Mouse (Mus musculus) layer of hippocampus, adult 18-20 months (tissue): ENCODE measurements around the gene Fbxl12. TPM values are rescaled to one million over a fixed set of nuclear protein-coding genes. Genes with fewer than 3 reads are reported as not detected.

ENCODE experiments used
- DNase-seq, 2 experiments: peaks; one replicate each; pipeline ENCODE4 v3.0.0; 2022; ENCODE audit warnings: low spot score in 2 of 2
- total RNA-seq, 2 experiments: library from RNA; stranded (reverse); gene quantifications; 2 replicates each; pipeline ENCODE4 v1.2.3; 2021

The Fbxl12 gene
- total RNA-seq, 2 experiments from 2014 or later: 22.5 to 22.7 TPM

DNA sequence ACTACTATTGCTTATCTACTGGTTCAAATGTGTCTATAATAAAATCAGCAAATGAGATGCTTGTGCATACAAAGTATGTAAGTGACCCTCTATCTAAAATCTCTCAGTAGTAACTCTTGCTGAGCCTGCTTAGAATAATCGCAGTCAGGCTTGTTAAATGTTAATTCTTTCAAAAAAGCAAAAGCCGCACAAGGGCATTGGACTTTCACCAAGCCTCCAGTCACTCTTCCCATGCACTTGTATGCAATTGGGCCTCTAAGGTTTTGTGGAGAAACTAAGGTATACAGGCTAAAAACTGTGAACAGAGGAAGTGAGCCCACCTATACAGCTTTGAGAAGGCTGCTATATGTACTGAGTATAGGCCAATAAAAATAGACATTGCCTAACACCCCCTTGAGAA lies 68.0 kb downstream of the Fbxl12 start:
- DNase-seq: no peak

DNA sequence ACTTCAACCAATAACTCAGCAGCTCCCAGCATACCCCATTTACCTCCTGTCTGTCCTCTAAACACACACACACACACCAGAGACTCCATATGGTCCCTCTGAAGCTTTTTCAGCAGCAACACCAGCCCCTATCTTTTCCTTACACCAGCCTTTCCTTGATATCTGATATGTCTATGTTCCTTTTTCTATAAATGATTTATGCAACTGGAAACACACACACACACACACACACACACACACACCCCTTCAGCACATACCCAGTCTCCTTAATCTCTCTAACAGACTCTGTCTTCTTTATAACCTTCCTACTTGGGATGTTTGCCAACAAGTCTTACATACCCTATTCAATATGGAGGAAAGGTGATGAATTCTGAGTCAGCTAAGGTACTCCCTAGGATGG lies 73.5 kb downstream of the Fbxl12 start:
- no peak for DNase-seq

Other genes starting within 250 kb of the Fbxl12 start
- 10 to 100 TPM; 21.2 to 26.0 TPM for gene Zfp26, start 184.6 kb downstream of the Fbxl12 start, total RNA-seq
- gene Zfp426, start 152.0 kb downstream of the Fbxl12 start, total RNA-seq: 10 to 100 TPM; 24.6 to 27.5 TPM
- 10 to 100 TPM; 41.6 to 45.7 TPM for gene Zfp266, start 123.3 kb downstream of the Fbxl12 start, total RNA-seq
- 10 to 100 TPM; 17.1 to 18.0 TPM for gene Zfp846, start 63.5 kb downstream of the Fbxl12 start, total RNA-seq
- gene Ubl5, start 1.9 kb downstream of the Fbxl12 start, total RNA-seq: 100 to 1,000 TPM; 287 to 295 TPM
- gene Pin1, start 7.3 kb upstream of the Fbxl12 start, total RNA-seq: 10 to 100 TPM; 33.9 to 34.8 TPM
- 10 to 100 TPM; 32.0 to 38.5 TPM for gene Olfm2, start 101.6 kb upstream of the Fbxl12 start, total RNA-seq
- gene Col5a3, start 170.3 kb upstream of the Fbxl12 start, total RNA-seq: 1 to 10 TPM; 1.7 to 2.0 TPM
- not detected for gene Rdh8, start 173.7 kb upstream of the Fbxl12 start, total RNA-seq
- 10 to 100 TPM; 66.8 to 70.4 TPM for gene A230050P20Rik, start 223.9 kb upstream of the Fbxl12 start, total RNA-seq
- 10 to 100 TPM in 1 of 2 experiments, 1 to 10 TPM in 1; 9.9 to 10.6 TPM for gene Angptl6, start 235.0 kb upstream of the Fbxl12 start, total RNA-seq
- gene Ppan, start 243.4 kb upstream of the Fbxl12 start, total RNA-seq: 10 to 100 TPM; 24.1 to 25.3 TPM